ENCODE assay signal across 15 mouse cellular contexts in the genomic region with DNA sequence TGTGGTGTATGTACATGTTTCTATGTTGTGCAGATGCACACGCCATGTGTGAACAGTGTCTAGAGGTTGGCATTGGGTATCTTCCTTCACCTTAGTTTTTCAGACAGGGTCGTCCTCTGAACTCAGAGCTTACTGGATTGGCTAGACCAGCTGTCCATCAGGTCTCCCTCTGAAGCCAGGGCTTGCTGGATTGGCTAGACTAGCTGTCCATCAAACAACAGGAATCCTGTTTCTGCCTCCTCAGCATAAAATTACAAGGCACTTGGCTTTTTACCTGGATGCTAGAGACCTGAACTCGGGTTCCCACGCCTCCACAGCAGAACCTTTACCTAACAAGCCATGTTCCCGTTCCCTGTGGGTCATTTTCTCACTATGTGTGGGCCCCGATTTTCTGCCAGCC. TPM values are rescaled to one million over a fixed set of nuclear protein-coding genes. Genes with fewer than 3 reads are reported as not detected.
A peak's percentile ranks its signal among the peaks of the same experiment; 100 is the strongest.
DNase-seq lines count a peak whose midpoint lies in the region; ATAC-seq and TF ChIP-seq lines count a peak whose summit lies in the region.
"Had no signal": no experiment of that assay in that cellular context is flagged by ENCODE, and none has a peak within 500 bp of the region (broad histone marks: within the 10 kb centered on the region; RNA-seq: fewer than 3 reads in every experiment).

No protein-coding gene starts in this region.

- WGBS in heart, embryonic 11.5 days (ENCODE audit: insufficient replicate concordance): 80% methylated on average over 6 of the region's 6 CpGs

- H3K4me1 ChIP-seq in heart, embryonic 11.5 days (ENCODE audit: control insufficient read depth, insufficient read depth, low read length): 0 out of 2 replicates have a peak, but pooled peaks cover 9% of the 10 kb centered on the region
- H3K4me1 ChIP-seq in MEL (ENCODE audit: control insufficient read depth in 1 of 2, insufficient read depth in 2 of 2, low read length in 2 of 2): no peaks in the 10 kb centered on the region
- H3K4me1 ChIP-seq: forebrain, embryonic 10.5 days; megakaryocyte, embryonic 14.5 days; stomach, embryonic 15.5 days had no signal

- no peaks in the 10 kb centered on the region for H3K36me3 ChIP-seq in heart, embryonic 11.5 days (ENCODE audit: control insufficient read depth, insufficient read depth, low read length)
- H3K36me3 ChIP-seq in MEL (ENCODE audit: control insufficient read depth in 1 of 2, insufficient read depth in 2 of 2, low read length in 2 of 2): no peaks in the 10 kb centered on the region
- H3K36me3 ChIP-seq: forebrain, embryonic 10.5 days; stomach, embryonic 15.5 days had no signal

- H3K9ac ChIP-seq in heart, embryonic 11.5 days (ENCODE audit: low read depth, low read length): no peak overlapping the region
- H3K9ac ChIP-seq in MEL (ENCODE audit: control insufficient read depth, low read depth, low read length, poor library complexity, severe bottlenecking): no peak overlapping the region
- H3K9ac ChIP-seq: stomach, embryonic 15.5 days had no signal

- no peaks in the 10 kb centered on the region; the same call in 1 of the 2 replicates for H3K27me3 ChIP-seq in heart, embryonic 11.5 days (ENCODE audit: control insufficient read depth, insufficient read depth, low read length)
- no peaks in the 10 kb centered on the region for H3K27me3 ChIP-seq in MEL (ENCODE audit: control insufficient read depth in 1 of 2, insufficient read depth in 2 of 2, low read length in 2 of 2)
- H3K27me3 ChIP-seq: stomach, embryonic 15.5 days had no signal

- H3K4me3 ChIP-seq in heart, embryonic 11.5 days (ENCODE audit: low read depth, low read length): no peak overlapping the region
- no peak overlapping the region for H3K4me3 ChIP-seq in MEL (ENCODE audit: control insufficient read depth in 1 of 2, insufficient read depth in 1 of 2, low read depth in 2 of 2, low read length in 2 of 2)
- H3K4me3 ChIP-seq: forebrain, embryonic 10.5 days; gastrocnemius, adult 2 months; megakaryocyte, embryonic 14.5 days; myocyte; stomach, embryonic 15.5 days had no signal

- no peaks in the 10 kb centered on the region for H3K79me2 ChIP-seq in MEL (ENCODE audit: control insufficient read depth, insufficient read depth, low read length, poor library complexity)

- no peak for DNase-seq in heart, adult 8-10 months (ENCODE audit: low spot score)
- DNase-seq in retina, postnatal 1 day: peak; percentile 76
- no peak for DNase-seq in retina, embryonic 14.5 days (ENCODE audit: low spot score)
- peak; percentile 80 for DNase-seq in MEL (ENCODE audit: low read depth, low spot score)
- DNase-seq in mesoderm, embryonic 11.5 days (ENCODE audit: low read depth, low spot score): peak; percentile 39
- no peak for DNase-seq in ovary, postnatal 10 days (ENCODE audit: low spot score)
- no peak for DNase-seq in thymus, postnatal 14 days
- DNase-seq: adrenal gland, postnatal 10 days; gastrocnemius, adult 2 months; kidney, adult 18-20 months had no signal

- H3K9me3 ChIP-seq in heart, embryonic 11.5 days (replicated peaks; ENCODE audit: control insufficient read depth, low read length): no peaks in the 10 kb centered on the region
- no peaks in the 10 kb centered on the region for H3K9me3 ChIP-seq in MEL (replicated peaks; ENCODE audit: insufficient read depth, low read length)
- H3K9me3 ChIP-seq: stomach, embryonic 15.5 days had no signal

- ATAC-seq in heart, embryonic 11.5 days (replicated peaks; ENCODE audit: insufficient number of reproducible peaks, low FRiP score, low TSS enrichment): no peak

- TF ChIP-seq EP300 in MEL (IDR thresholded peaks at IDR 0.05; ENCODE audit: low read depth in 1 of 2, low read length in 2 of 2): no peak

- TF ChIP-seq CTCF in MEL (IDR thresholded peaks at IDR 0.05 in 2 of 3, conservative IDR thresholded peaks at IDR 0.05 in 1 of 3; ENCODE audit: control insufficient read depth in 1 of 3, insufficient read depth in 1 of 3, low read depth in 2 of 3, low read length in 3 of 3, poor library complexity in 1 of 3, severe bottlenecking in 1 of 3): no peak

- no peak overlapping the region; the same call in 1 of the 2 replicates for H3K4me2 ChIP-seq in heart, embryonic 11.5 days
- H3K4me2 ChIP-seq: stomach, embryonic 15.5 days had no signal

- peak overlapping the region; percentile 31; the same call in 1 of the 2 replicates for H3K27ac ChIP-seq in heart, embryonic 11.5 days (ENCODE audit: low read depth, low read length)
- no peak overlapping the region for H3K27ac ChIP-seq in MEL (ENCODE audit: control insufficient read depth, low read depth, low read length)
- H3K27ac ChIP-seq: forebrain, embryonic 10.5 days; gastrocnemius, adult 2 months; stomach, embryonic 15.5 days had no signal

- TF ChIP-seq POLR2A in MEL (IDR thresholded peaks at IDR 0.05; ENCODE audit: control insufficient read depth in 1 of 2, insufficient read depth in 1 of 2, low read depth in 1 of 2, low read length in 2 of 2, poor library complexity in 1 of 2): no peak

- no peak for TF ChIP-seq RAD21 in MEL (IDR thresholded peaks at IDR 0.05; ENCODE audit: low read depth, low read length)

TF ChIP-seq in MEL, 35 proteins besides CTCF, POLR2A, EP300 and RAD21:
- TF ChIP-seq MAFK (IDR thresholded peaks at IDR 0.05; ENCODE audit: borderline replicate concordance, low read depth, low read length): peak; percentile 65; the same call in 1 of the 2 replicates
- no peak for TF ChIP-seq NELFE (IDR thresholded peaks at IDR 0.05; ENCODE audit: low read depth, low read length)

RNA-seq across cellular contexts. Expression of a gene that starts 8.6 kb away (rescaled TPM):
- polyA plus RNA-seq in heart, embryonic 11.5 days (2014; fragmentation: Nextera tagmentation; extraction: Ambion mirVana): 1.5 and 1.7 TPM in 2 replicates
- 1 to 10 TPM; 3.4 to 8.1 (median 4.3) TPM for total RNA-seq in heart, adult 8-10 months (2022)
- total RNA-seq in MEL (2012; rRNA removed): 9.7 and 9.8 TPM in 2 replicates
- polyA plus RNA-seq in MEL (2012; ENCODE audit: insufficient read depth in 1 of 2, insufficient read length in 2 of 2, low read depth in 1 of 2, low replicate concordance in 2 of 2, missing spikeins in 1 of 2): 10 to 100 TPM in 1 of 2 experiments, not detected in 1; 16.4 TPM

RNA-seq across cellular contexts. Expression of a gene that starts 33.4 kb away (rescaled TPM):
- 0.63 and 0.79 TPM in 2 replicates for polyA plus RNA-seq in heart, embryonic 11.5 days (2014; fragmentation: Nextera tagmentation; extraction: Ambion mirVana)
- 10 to 100 TPM; 19.3 to 24.6 (median 20.6) TPM for total RNA-seq in heart, adult 8-10 months (2022)
- 1.2 and 2.6 TPM in 2 replicates for total RNA-seq in MEL (2012; rRNA removed)
- 10 to 100 TPM in 1 of 2 experiments, not detected in 1; 11.4 TPM for polyA plus RNA-seq in MEL (2012; ENCODE audit: insufficient read depth in 1 of 2, insufficient read length in 2 of 2, low read depth in 1 of 2, low replicate concordance in 2 of 2, missing spikeins in 1 of 2)

RNA-seq across cellular contexts. Expression of a gene that starts 39.7 kb away (rescaled TPM):
- polyA plus RNA-seq in heart, embryonic 11.5 days (2014; fragmentation: Nextera tagmentation; extraction: Ambion mirVana): 11.5 and 13.0 TPM in 2 replicates
- total RNA-seq in heart, adult 8-10 months (2022): 1 to 10 TPM; 1.8 to 4.3 (median 2.4) TPM
- total RNA-seq in MEL (2012; rRNA removed): 11.2 and 15.2 TPM in 2 replicates
- 10 to 100 TPM in 1 of 2 experiments, not detected in 1; 21.4 TPM for polyA plus RNA-seq in MEL (2012; ENCODE audit: insufficient read depth in 1 of 2, insufficient read length in 2 of 2, low read depth in 1 of 2, low replicate concordance in 2 of 2, missing spikeins in 1 of 2)

RNA-seq across cellular contexts. Expression of a gene that starts 48.8 kb away (rescaled TPM):
- polyA plus RNA-seq in heart, embryonic 11.5 days (2014; fragmentation: Nextera tagmentation; extraction: Ambion mirVana): 2.6 and 3.1 TPM in 2 replicates
- 10 to 100 TPM; 12.3 to 14.7 (median 13.4) TPM for total RNA-seq in heart, adult 8-10 months (2022)
- total RNA-seq in MEL (2012; rRNA removed): 40.0 and 49.7 TPM in 2 replicates
- polyA plus RNA-seq in MEL (2012; ENCODE audit: insufficient read depth in 1 of 2, insufficient read length in 2 of 2, low read depth in 1 of 2, low replicate concordance in 2 of 2, missing spikeins in 1 of 2): 10 to 100 TPM in 1 of 2 experiments, not detected in 1; 64.0 TPM

Comparison
In these comparisons a context has a peak if more than half of its experiments do, and no peak if none do; other contexts are left out.
1. DNase-seq: peak in retina, postnatal 1 day (single experiment), MEL (single experiment) and mesoderm, embryonic 11.5 days (single experiment); none in heart, adult 8-10 months (single experiment), retina, embryonic 14.5 days (single experiment), ovary, postnatal 10 days (single experiment) and thymus, postnatal 14 days (single experiment).